Mouse (Mus musculus) left cerebral cortex, postnatal 36 days (tissue): ENCODE measurements around the gene H2afx. TPM values are rescaled to one million over a fixed set of nuclear protein-coding genes. Genes with fewer than 3 reads are reported as not detected.
A peak's percentile ranks its signal among the peaks of the same experiment; 100 is the strongest.
"Not testable (repeated sequence)": the region's sequence is repeated elsewhere in the genome, so short reads cannot be mapped to it uniquely, and the experiment has no call there.

ENCODE experiments used
- DNase-seq, 2 experiments: peaks; one replicate each; pipeline ENCODE4 v3.0.0; 2021 to 2022; ENCODE audit warnings: low spot score in 2 of 2, mixed read lengths in 1 of 2
- intact Hi-C: fragments of 180-260 bp; cut with DNase I; formaldehyde crosslinking; loops from one replicate; pipeline ENCODE4 v1.15.1; 2025
- total RNA-seq, 2 experiments: library from RNA; stranded (reverse); gene quantifications; 2 replicates each; pipeline ENCODE4 v1.2.3; 2021

Gene H2afx
- total RNA-seq, 2 experiments from 2014 or later: 53.2 to 62.5 TPM

- DNase-seq: no peak
- intact Hi-C loops: no loop called here
Observed at GRCm38 (mm10) chr9:44317452-44317851, 17.0 kb upstream of the H2afx start.

- no peak for DNase-seq
- intact Hi-C loops: no loop called here
Observed at GRCm38 (mm10) chr9:44318076-44318825, 16.2 kb upstream of the H2afx start.

GRCm38 (mm10) chr9:44318826-44319095 lies 15.7 kb upstream of the H2afx start:
- intact Hi-C loops: no loop called here
- no peak for DNase-seq

GRCm38 (mm10) chr9:44319105-44319886 lies 15.2 kb upstream of the H2afx start:
- DNase-seq: peak in 1 of 2 experiments; percentile 52
- intact Hi-C loops: no loop called here

GRCm38 (mm10) chr9:44319887-44320798 lies 14.4 kb upstream of the H2afx start, which contains the start of gene C2cd2l:
Gene C2cd2l, minus strand, starts transcription at chr9:44320285.
- DNase-seq: peak; percentile 88 to 90

GRCm38 (mm10) chr9:44320799-44321133 lies 13.7 kb upstream of the H2afx start:
- peak in 1 of 2 experiments; percentile 57 for DNase-seq
- intact Hi-C loops: no loop called here

More at GRCm38 (mm10) chr9:44319887-44320798, 14.4 kb upstream of the H2afx start, which contains the start of gene C2cd2l:
- intact Hi-C loops: no loop called here

- intact Hi-C loops, DNase-seq: not testable (repeated sequence)
Observed at GRCm38 (mm10) chr9:44323656-44324055, 10.8 kb upstream of the H2afx start.

GRCm38 (mm10) chr9:44324147-44324546 lies 10.3 kb upstream of the H2afx start:
- intact Hi-C loops: no loop called here
- no peak for DNase-seq

GRCm38 (mm10) chr9:44325032-44325767 lies 9.3 kb upstream of the H2afx start:
- DNase-seq, intact Hi-C loops: not testable (repeated sequence)

- no peak for DNase-seq
- intact Hi-C loops: no loop called here
Observed at GRCm38 (mm10) chr9:44325768-44326370, 8.6 kb upstream of the H2afx start, which contains the start of gene Dpagt1. Gene Dpagt1, plus strand, starts transcription at chr9:44326019.

- DNase-seq: peak; percentile 85 to 88
- intact Hi-C loops: no loop called here
Observed at GRCm38 (mm10) chr9:44326371-44327063, 8.0 kb upstream of the H2afx start.

GRCm38 (mm10) chr9:44327064-44327711 lies 7.3 kb upstream of the H2afx start:
- DNase-seq: no peak
- intact Hi-C loops: no loop called here

- intact Hi-C loops: no loop called here
- DNase-seq: no peak
Observed at GRCm38 (mm10) chr9:44327926-44328325, 6.6 kb upstream of the H2afx start.

- intact Hi-C loops: loop anchor here (10.0 kb wide), 1 partner anchor 96 kb away; the partner anchor contains the start of gene Cbl
- no peak for DNase-seq
Observed at GRCm38 (mm10) chr9:44330736-44331135, 3.8 kb upstream of the H2afx start.

- intact Hi-C loops: loop anchor here (10.0 kb wide), 1 partner anchor 98 kb away; the partner anchor contains the start of gene Cbl
Observed at GRCm38 (mm10) chr9:44332918-44333638, 1.4 kb upstream of the H2afx start.

GRCm38 (mm10) chr9:44335331-44336092 lies 1.0 kb downstream of the H2afx start:
- intact Hi-C loops: loop anchor here (10.0 kb wide), 1 partner anchor 101 kb away; the partner anchor contains the start of gene Cbl
- peak in 1 of 2 experiments; percentile 25 for DNase-seq

More at GRCm38 (mm10) chr9:44332918-44333638, 1.4 kb upstream of the H2afx start:
- DNase-seq: no peak
